Mouse (Mus musculus): ENCODE data around the gene Olfr1009.
"Not testable (repeated sequence)": the region's sequence is repeated elsewhere in the genome, so short reads cannot be mapped to it uniquely, and the experiment has no call there.

Olfr1009 gene

GRCm38 (mm10) chr2:85715119-85715518 lies at the start of gene Olfr1009:
Gene Olfr1009 (plus strand): TSS chr2:85715419.
- DNase-seq (ENCODE audit: low spot score): no peak

- DNase-seq (ENCODE audit: low spot score): no peak
Measured at GRCm38 (mm10) chr2:85678667-85679066, 36.6 kb upstream of the Olfr1009 start, which contains the start of gene Olfr1006. Gene Olfr1006 (minus strand): TSS chr2:85678767.

- DNase-seq (ENCODE audit: low spot score): no peak
Measured at GRCm38 (mm10) chr2:85689131-85689530, 26.1 kb upstream of the Olfr1009 start, which contains the start of gene Olfr1008. Gene Olfr1008 (plus strand): TSS chr2:85689431.

DNA sequence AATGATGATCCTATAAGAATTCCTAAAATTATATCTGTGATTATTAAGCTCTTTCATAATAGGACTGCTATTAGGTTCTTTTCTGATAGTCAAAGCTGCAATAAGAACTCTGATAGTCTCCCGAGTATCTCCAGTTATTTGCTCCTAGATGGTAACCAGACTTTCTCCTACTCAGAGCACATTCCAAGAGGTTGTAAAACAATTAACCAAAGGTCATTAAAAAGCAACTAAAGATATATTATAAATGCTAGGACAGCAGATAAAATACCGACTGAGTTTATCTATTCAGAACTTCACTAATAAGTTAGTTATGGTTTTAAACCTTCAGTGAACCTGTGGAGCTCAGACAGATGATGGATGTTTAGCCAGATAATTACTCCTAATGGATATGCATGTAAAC lies 4.5 kb upstream of the Olfr1009 start:
- DNase-seq (ENCODE audit: low spot score): not testable (repeated sequence)

GRCm38 (mm10) chr2:85711159-85711558 lies 4.1 kb upstream of the Olfr1009 start:
- DNase-seq (ENCODE audit: low spot score): no peak

GRCm38 (mm10) chr2:85725793-85726192 lies 10.6 kb downstream of the Olfr1009 start:
- no peak for DNase-seq (ENCODE audit: low spot score)

- DNase-seq (ENCODE audit: low spot score): no peak
Measured at GRCm38 (mm10) chr2:85753822-85754221, 38.6 kb downstream of the Olfr1009 start.

- no peak for DNase-seq (ENCODE audit: low spot score)
Measured at GRCm38 (mm10) chr2:85762666-85763065, 47.4 kb downstream of the Olfr1009 start, which contains the start of gene Olfr1012. Gene Olfr1012 (minus strand): TSS chr2:85762766.

DNA sequence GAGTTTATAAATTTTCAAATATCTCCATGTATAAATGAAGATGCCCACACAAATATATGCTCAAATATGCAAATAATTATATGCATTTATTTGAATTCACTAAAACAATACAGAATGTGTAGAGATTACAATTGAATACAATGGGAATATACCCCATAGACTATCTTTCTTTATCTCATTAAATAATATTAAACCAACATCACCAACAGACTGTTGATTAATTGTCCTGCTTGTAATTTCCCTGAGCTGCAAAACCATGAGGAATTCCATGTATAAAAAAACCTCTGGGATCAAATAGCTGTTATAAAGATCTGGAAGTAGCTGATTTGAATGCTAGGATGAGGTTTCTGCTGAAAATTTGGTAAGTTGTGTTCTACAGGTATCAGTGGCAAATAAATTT lies 51.6 kb downstream of the Olfr1009 start, which contains the start of gene Olfr1013:
Gene Olfr1013 (plus strand): TSS at position 301 of the 400 bp plus-strand sequence.
- DNase-seq (ENCODE audit: low spot score): no peak

DNA sequence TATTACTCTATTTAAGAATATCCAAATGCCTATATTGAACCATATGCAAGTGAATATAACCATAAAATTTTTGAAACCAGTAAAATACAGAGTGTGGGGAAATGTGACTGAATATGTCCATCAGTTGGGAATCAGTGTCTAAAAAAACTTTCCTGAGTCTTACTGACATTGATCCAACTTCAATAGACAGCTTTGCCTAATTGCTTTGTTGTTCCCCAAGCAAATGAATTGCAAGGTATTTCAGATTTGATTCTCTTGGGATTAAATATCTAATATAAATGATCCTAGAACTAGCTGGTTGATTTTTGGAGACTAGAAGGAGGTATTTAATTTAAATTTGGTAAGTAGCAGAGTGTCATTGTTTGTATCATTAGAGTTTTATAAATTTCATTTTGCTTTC lies 57.2 kb downstream of the Olfr1009 start, which contains the start of gene Olfr1014:
Gene Olfr1014 (plus strand): TSS at position 301 of the 400 bp plus-strand sequence.
- DNase-seq (ENCODE audit: low spot score): no peak

Data from ovary, adult 18-20 months (tissue).